ENCODE assay signal across 8 mouse cellular contexts in genomic region chr7:141755831-141756230, GRCm38 (mm10). TPM values are rescaled to one million over a fixed set of nuclear protein-coding genes. Genes with fewer than 3 reads are reported as not detected.
A peak's percentile ranks its signal among the peaks of the same experiment; 100 is the strongest.
DNase-seq lines count a peak whose midpoint lies in the region.

No protein-coding gene starts in this region.

- DNase-seq in heart, adult 8-10 months (ENCODE audit: low spot score) = peak; percentile 32
- DNase-seq in heart, postnatal 25 days (ENCODE audit: low spot score) = no peak
- DNase-seq in adrenal gland, adult 2 months = peak; percentile 68
- peak; percentile 54 for DNase-seq in embryo, embryonic 11.5 days (ENCODE audit: low read depth, low spot score)
- peak; percentile 56 for DNase-seq in induced T-regulatory cell, adult 2 months (ENCODE audit: low read depth)
- peak; percentile 76 for DNase-seq in left cerebral cortex, postnatal 4 days
- peak; percentile 24 to 25 for DNase-seq in natural killer cell, adult 2 months (ENCODE audit: low spot score in 2 of 2)
- peak; percentile 64 for DNase-seq in telencephalon, adult 2 months (ENCODE audit: low read depth, low spot score)

- intact Hi-C loops in heart, postnatal 25 days (cut with DNase I) = no loop called here
- intact Hi-C loops in left cerebral cortex, postnatal 4 days (cut with DNase I) = no loop called here

RNA-seq across cellular contexts. Expression of gene Muc5ac, which starts 32.9 kb away (rescaled TPM):
- not detected for total RNA-seq in heart, adult 8-10 months (2022)
- total RNA-seq in heart, postnatal 25 days (2021) = not detected
- not detected for total RNA-seq in adrenal gland, adult 2 months (2021)
- polyA plus RNA-seq in adrenal gland, adult 2 months (2012; rRNA removed) = 0.17 TPM in 1 of 2 replicates, not detected in the other
- total RNA-seq in left cerebral cortex, postnatal 4 days (2021) = not detected
